Mouse (Mus musculus): Measurements from ENCODE around the gene Zfp740. TPM values are rescaled to one million over a fixed set of nuclear protein-coding genes. Genes with fewer than 3 reads are reported as not detected.
"Not testable (repeated sequence)": the region's sequence is repeated elsewhere in the genome, so short reads cannot be mapped to it uniquely, and the experiment has no call there.

Zfp740 gene
- total RNA-seq, 2 experiments from 2014 or later = 32.2 to 35.9 TPM

DNA sequence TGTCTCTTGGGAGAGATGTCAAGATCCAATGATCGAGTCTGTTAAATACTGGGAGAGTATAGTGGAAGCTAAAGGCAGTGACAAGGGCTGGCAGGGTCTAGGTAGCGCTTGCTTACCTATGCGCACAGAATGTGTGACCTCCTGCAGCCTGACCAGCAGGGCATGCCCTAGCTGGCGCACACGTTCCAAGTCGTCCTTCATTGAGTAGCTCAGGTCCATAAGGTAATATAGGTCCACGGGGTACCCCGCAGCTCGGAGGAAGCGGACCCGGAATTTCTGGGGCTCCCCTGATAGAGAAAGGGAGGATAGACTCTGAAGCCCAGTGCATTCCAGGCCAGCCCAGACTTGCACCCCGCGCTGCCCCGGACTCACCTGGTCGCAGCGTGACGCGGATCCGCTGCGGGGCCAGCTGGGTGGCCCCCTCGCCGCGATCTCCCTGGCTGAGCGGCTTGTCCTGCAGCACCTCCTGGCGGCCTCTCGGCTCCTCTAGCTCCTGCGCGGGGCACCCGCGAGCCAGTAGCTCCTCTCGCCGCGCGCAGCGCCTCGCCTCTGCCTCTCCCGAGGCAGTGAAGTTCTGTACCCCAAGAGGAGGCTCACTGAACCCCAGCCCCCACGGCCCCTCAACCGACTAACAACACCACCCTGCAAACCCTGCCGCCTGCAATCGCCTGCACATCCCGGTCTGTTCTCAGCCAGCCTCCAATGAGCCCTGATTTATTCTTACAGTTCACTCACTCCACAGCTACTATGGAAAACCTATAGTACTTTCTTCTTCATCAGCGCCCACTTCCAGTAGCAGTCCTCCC lies 21.3 kb downstream of the Zfp740 start:
- intact Hi-C loops (cut with DNase I) = loop anchor here (1.0 to 5.0 kb wide), 2 partner anchors 46 to 237 kb away; no protein-coding TSS in a partner anchor
- DNase-seq = peak; percentile 85

DNA sequence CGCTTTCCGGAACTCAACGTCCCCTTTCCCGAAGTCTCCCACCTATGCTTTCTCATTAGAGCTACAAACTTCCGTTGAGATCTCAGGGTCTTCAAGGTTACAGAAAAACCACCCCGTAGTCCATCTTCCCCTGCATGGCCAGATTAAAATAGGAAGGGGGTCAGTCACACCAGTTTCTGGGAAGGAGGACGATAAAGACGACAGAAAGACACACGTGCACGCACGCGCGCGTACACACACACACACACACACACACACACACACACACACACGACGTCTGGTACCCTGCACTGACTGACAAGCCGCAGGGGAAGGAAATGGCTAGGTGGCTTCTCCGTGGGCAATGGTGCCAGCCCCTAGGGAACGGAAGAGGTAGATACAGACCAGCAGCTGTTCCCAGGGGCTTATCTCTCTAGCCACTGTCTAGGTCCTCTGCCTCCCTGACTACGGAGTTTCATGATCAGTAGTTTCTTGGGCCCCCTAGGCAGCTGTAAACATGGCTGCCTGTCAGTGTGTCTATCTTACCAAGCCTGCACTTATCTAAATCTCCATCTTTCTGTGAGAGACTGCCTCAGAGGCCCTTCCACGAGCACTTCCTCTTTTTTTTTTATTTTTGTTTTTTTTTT lies 22.1 kb downstream of the Zfp740 start:
- no peak for DNase-seq
- intact Hi-C loops (cut with DNase I) = loop anchor here (1.0 to 5.0 kb wide), 2 partner anchors 47 to 238 kb away; no protein-coding TSS in a partner anchor

DNA sequence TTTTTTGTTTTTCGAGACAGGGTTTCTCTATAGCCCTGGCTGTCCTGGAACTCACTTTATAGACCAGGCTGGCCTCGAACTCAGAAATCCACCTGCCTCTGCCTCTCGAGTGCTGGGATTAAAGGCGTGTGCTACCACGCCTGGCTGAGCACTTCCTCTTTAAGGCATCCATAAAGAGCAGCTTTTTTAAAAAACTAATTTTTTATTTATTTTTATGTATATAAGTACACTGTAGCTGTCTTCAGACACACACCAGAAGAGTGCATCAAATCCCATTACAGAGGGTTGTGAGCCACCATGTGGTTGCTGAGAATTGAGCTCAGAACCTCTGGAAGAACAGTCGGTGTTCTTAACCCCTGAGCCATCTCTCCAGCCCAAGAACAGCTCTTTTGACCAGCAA lies 22.6 kb downstream of the Zfp740 start:
- DNase-seq; intact Hi-C loops (cut with DNase I): not testable (repeated sequence)

DNA sequence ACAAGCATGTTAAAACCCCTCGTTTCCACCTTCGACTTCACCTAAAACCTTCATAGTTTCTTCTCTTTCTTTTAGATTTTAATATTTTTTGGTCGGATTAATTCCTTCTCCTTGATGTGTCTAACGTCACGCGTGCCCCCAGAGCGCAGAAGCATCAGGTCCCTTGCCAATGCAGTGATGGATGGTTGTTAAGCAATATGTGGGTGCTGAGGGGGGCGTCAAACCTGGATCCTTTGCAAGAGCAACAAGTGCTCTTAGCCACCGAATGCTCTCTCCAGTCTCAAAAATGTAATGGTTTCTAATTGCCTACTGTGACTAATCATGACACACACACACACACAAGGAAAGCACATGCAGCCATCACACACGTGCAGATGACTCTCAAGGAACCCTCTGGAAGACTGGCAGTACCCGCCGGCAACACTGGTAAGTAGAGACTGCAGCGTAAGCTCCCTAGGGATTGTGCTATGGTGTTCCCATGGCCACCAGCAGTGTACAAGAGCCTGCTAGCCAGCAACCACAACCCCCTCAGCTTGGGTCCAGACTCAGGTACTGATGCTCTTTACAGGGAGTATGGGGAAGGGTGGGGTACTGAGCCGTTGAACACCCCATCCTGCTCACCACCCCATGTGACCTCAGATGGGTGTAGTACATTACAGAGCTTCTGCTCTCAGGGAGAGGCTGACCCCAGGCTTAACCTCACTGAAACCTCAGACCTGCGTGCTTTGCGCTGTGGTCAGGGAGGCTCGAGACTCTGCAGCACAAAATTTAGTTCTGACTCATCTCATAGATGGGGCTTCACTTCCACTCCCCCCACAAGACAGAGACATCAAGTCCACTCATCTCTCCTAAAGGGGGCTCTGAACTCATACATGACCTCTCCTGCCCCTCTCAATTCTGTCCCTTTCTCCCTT lies 27.6 kb downstream of the Zfp740 start:
- intact Hi-C loops (cut with DNase I) = no loop called here
- no peak for DNase-seq

DNA sequence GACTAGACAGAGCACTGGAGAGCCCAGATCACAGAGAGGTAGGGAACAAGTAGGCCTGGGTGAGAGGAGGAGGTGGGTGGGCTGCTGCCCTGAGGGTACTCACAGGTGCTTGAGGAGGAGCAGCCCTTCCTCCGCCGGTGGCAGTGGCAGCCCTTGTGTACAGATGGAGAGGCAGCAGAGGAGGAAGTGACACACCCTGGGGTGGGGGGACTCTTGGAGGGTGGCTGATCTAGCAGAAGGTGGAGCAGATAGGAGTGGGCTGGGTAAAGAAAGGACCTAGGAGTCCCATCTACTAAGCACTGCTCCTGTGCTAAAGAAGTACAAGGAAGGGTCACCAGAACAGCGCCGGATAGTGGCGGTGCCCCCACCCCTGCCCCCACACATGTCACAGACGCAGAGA lies 28.7 kb downstream of the Zfp740 start, which contains the start of gene Itgb7:
Gene Itgb7 (minus strand): TSS at position 197 of the 400 bp plus-strand sequence.
- intact Hi-C loops (cut with DNase I) = no loop called here
- no peak for DNase-seq

DNA sequence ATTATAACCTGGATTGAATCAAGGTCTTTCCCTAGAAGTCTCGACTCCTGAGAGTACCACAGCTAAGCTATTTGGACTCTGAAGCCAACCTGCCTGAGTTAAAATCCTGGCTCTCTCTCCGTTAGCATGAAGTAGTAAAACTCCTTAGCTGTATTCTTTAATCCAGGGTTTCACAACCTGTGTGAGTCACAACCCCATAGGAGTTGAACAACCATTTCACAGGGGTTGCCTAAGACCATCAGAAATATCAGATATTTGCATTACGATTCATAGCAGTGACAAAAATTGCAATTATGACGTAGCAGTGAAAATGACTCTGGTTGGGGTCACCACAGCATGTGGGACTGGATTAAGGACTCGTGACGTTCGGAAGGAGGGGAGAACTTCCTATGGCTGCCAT lies 29.7 kb downstream of the Zfp740 start:
- intact Hi-C loops (cut with DNase I) = no loop called here
- DNase-seq = no peak

DNA sequence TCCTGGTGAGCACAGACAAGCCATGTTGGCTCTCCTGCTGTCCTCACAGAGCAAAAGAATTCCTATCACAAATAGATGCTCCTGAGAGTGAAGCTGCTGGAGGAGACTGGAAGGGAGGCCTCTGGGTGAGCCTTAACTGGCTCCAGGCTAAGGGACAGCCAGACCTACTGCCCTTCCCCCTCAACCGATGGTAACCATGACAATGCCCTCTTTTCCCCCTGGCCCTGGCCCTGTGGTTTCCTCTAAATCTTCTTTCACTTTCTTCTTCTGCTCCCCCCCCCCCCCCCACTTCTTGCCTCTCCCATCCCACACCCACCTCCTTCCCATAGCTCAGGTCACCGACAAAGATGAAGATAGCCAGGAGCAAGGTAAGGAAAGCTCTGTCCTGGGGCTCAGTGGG lies 30.8 kb downstream of the Zfp740 start:
- intact Hi-C loops (cut with DNase I) = no loop called here

DNA sequence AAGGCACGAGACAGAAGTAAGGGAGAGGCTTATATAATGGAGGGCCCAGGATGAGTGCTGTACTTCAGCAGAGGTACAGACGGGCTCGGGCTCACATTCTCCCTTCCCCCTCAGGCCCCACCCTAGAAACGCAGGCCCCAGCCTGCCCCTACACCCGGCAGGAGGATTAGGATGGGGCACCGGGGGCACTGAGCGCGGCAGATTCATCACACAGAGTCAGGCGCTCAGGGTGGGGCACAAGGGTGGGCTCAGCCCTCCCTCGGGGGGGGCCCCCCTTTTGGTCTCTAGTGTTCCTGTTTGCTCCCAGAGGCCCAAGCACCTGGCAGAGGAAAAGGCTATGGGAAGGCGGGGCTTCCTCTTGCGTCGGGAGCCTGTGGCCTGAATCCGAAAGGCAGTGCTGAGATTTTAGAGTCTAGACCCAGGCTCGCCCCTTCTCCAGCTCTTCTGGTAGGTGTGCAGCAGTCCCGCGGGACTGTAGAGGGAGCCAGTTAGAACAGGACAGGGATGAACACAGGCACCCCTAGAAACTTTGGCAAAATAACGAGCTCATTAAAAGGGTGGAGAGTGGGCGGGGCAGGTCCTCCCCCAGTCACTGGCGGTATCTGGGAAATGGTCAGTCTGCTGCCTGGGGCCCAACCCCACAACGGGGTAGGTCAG lies 32.5 kb downstream of the Zfp740 start:
- intact Hi-C loops (cut with DNase I) = no loop called here
- DNase-seq = peak; percentile 38 to 42

More for the DNA sequence above, 30.8 kb downstream of the Zfp740 start:
- no peak for DNase-seq

DNA sequence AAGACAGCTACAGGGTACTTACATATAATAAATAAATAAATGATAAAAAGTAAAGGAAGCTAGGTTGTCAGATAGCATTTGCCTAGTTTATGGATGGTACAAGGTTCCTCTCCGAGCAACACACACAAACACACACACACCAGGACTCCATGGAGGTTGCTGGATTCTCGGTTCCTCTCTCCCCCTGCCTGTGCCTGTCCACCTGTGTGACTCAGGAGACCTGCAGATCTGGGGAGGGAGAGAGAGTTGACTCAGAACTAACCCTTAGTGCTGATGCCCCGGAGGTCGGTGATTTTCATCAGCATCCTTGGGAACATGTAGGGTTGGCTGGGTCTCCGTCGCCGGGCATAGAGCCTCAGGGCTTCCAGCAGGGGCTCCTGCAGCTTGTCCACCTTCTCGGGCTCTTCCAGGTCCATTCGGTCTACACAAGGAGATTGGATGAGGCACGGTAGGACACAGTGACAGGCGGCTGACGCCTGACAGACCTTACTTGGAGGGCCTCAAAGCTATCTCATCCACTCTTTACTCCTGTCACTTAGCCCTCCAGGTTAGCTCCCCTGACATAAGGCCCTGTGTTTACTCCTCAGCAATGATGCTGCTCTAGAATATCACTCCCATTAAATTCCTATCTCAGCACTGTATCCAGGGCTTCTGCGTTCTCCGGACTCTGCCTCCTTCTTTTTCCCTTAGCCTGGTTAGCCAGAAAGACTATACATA lies 35.7 kb downstream of the Zfp740 start:
- DNase-seq = no peak
- intact Hi-C loops (cut with DNase I) = loop anchor here (1.0 kb wide), 2 partner anchors 41 to 78 kb away; partner anchors contain the start of gene Mfsd5

DNA sequence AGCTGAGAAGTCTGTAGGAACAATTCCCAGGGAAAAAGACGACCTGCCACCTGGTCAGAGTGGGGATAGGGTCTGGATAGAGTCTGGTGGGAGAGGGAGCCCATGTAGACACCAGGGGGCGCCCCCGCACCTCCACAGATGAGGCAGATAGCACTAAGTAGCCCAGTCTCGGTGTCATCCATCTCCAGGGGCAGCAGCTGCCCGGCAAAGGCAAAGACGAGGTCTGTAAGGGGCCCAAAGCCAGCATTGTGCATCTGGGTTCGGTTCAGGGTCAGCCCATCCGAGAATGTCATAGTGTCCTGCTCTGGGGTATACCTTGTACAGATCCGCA lies 36.2 kb downstream of the Zfp740 start:
- DNase-seq = peak; percentile 84 to 86
- intact Hi-C loops (cut with DNase I) = loop anchor here (1.0 kb wide), 2 partner anchors 40 to 77 kb away; partner anchors contain the start of gene Mfsd5

DNA sequence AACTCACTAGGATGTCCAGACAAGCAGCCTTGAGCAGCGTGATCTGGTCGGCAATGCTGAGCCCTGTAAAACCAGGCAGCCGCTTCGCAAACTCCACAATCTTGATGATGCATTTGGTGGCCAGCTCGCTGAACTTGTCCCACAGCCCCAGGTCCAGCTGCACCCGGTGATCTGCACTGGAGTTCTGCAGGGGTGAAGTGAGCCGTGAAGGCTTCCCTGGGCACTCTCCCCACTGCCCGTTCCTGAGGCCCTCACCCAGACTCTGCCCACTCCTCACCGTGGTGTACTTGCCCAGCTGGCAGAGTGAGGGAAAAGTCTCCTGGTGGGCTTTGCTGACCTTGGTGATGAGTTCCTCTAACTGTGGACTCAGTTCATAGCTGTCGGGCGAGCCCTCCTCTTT lies 36.8 kb downstream of the Zfp740 start:
- DNase-seq = no peak
- intact Hi-C loops (cut with DNase I) = loop anchor here (1.0 kb wide), 2 partner anchors 39 to 76 kb away; partner anchors contain the start of gene Mfsd5

DNA sequence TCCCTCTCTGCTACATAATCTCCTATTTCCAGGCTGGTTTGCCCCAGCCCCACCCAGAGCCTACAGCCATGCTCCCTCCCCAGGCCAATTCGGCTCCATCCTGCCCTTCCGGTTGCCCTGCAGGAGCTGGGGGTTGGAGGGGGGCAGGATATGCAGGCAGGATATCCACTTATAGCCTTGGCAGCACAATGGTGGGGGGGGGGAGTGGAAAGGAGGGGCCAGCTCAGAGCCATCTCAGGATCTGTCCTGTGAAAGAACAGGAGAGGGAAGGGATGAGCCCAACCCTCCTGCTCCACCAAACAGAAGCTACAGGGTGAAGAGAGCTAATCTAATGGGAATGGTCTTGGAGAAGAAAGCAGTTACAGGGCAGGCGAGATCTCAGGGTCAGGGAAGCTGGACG lies 37.6 kb downstream of the Zfp740 start:
- intact Hi-C loops (cut with DNase I) = no loop called here
- peak; percentile 39 to 48 for DNase-seq

DNA sequence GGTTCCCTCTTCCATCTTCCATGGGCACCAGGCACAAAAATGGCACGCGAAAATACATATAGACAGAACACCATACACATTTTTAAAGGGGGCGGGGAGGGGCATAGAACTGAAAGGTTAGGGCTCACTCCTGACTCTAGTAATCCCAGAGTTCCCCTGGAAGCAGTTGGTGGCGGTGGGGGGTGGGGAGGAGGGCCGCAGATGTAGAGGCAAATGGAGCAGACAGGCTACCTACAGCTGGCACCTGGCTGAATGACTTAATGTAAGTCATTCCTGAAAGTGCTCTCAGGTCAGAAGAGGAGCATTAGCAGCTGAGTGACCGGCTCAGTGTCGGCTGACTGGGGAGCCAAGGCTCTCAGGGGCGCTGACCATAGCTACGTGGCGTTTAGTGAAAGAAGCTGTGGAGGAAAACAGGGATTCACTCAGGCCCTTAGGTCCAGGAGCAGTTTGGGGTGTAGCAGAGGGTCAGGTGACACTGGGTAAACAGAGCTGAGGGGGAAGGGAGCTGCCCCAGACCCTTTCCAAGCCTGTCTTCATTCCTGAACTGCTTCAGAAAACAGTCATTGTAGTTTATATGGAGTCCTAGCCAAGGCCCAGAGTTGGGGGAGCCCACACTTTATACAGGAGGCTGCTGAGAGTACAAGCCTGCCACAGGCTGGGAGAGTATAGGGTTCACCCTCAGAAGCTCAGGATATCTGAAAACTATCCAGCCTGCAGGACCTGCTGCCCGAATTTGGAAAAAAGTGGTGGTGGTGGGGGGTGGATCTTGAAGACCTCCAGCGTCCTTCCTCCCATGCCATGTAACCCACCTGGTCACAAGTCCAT lies 39.6 kb downstream of the Zfp740 start:
- no peak for DNase-seq
- intact Hi-C loops (cut with DNase I) = no loop called here

DNA sequence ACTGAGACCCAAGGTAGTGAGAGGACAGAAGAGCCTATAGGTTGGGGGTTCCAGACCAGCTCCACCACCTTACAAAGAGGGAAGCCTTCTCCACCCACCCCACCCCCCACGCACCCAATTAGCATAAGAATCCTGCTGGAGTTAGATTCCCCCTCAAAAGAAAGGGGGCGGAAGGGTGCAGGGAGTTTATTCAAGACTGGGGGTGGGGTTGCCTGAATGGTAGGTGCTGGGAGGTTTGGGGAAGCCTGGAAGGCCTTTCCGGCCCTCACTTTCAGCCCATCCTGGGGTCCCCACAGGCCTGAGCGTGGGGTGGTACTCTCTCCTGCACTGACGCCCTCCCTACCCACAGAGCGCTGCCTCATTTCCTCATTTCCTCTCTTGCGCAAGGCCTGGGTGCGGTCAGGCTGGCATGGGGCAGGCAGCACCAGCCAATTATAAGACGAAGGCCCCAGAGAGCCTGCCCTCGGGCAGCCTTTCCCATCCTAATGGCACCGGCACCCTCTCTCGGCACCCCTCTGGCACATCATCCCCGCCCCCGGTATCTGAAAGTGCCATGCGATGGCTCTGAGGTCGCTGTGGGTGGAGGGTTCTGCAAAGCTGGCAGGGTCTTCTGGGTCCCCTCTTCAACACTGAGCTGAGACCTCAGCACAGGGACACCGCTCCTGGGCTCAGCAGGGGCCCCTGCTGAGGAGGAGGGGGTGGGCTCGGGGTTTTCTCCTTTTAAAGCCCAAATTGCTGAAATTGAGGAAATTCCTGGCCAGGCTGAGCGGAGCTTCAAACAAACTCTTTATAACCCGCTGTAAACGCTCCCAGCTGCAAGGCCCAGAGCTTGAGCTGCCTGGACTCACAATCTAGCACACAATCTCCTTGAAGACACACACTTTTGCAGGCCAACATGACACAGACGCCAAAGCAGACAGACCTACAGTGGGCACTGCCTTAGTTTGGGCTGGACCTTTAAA lies 40.5 kb downstream of the Zfp740 start:
- intact Hi-C loops (cut with DNase I) = no loop called here
- peak; percentile 67 to 73 for DNase-seq

DNA sequence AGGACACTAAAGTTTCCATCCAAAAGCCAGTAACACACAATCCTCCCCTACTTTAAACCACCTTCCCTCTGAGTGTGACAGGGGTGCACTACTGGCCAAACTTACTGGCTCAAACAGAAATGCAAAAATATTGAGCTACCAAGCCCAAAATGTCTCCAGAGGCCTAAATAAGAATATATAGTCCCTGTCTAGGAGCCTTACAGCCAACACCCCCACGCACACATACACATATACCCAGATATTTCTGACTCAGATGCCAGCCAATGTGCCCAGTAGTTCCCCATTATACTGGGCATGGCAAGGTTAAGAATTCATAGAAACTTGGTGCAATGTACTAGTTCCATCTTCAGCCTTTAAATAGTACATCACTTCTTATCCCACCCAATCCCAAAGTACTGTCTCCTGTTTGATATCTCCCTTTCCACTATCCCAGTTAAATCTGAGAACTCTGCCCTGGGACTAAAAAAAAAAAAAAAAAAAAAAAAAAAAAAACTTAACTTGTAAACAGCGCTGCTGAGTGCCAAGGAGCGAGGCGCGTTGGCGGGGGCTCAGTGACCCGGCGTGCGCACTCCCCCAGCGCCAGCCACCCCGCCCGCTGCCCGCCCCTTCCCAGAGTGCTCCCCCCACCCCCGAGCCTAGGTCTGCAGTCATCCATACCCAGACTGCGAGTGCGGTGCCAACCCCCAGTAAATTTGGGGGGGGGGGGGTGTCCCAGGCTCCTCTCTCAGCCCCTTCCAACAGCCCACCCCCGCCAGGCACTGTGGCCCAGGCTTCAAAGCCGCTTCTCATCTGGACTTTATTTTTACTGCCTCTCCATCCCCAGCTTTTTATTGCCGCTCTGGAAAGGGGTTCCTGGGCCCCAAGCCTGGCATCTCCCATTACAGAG lies 41.5 kb downstream of the Zfp740 start:
- intact Hi-C loops (cut with DNase I) = loop anchor here (5.0 kb wide), 1 partner anchor 273 kb away; the partner anchor contains the start of genes Map3k12 and Tarbp2
- peak in 1 of 2 experiments; percentile 41 for DNase-seq

DNA sequence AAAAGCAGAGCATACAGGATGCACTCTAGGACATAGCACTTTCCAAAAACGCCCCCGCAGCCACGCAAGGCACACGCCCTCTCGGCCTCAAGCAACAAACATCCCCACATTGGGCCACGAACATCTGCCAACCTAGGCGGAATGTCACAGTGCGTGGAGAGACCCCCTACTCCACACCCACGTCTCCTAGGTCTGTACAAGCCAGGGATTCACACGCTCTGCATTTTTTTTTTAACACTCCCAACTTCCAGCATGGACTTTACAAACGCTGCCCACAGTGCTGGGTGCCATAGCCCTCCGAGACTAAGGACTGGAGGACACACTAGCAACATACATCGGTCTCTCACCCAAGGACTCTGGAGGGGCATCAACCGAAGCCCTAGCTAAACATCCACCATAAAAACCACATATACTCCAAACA lies 42.4 kb downstream of the Zfp740 start:
- peak; percentile 46 to 49 for DNase-seq
- intact Hi-C loops (cut with DNase I) = loop anchor here (5.0 kb wide), 1 partner anchor 272 kb away; the partner anchor contains the start of genes Map3k12 and Tarbp2

All from heart, postnatal 36 days (tissue).